Mouse (Mus musculus): ENCODE measurements at regions not wholly inside any gene's neighbourhood (a gene's known extent, or its start where the extent isn't known, plus 50 kb on each side); places are given as distances from the start of the nearest gene placed in this dataset.

DNA sequence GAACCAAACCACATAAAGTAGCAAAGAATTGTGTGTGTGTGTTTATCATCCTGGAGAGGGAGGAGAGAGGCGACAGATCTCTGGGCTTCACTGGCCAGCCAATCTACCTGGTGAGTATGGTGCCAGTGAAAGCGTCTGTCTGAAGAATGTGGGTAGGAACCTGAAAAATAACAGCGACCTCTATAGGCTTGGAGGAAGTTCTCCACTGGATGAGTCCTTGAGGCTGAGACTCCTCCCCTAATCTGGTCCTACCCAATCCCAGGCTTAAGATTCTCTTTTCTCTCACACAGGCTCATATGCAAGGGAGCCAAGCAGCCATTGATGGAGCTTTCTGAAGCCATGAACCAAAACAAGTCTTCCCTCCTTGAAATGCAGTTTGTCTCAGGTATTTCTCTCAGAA, 283.2 kb downstream of the Gm11011 start:
- no peak for TF ChIP-seq CTCF (IDR thresholded peaks at IDR 0.05; ENCODE audit: insufficient read depth, low read depth, low read length)
- no peak for TF ChIP-seq POLR2A (IDR thresholded peaks at IDR 0.05; ENCODE audit: insufficient read depth, low read depth, low read length)

All from olfactory bulb, adult 2 months (tissue).